In the genomic region with DNA sequence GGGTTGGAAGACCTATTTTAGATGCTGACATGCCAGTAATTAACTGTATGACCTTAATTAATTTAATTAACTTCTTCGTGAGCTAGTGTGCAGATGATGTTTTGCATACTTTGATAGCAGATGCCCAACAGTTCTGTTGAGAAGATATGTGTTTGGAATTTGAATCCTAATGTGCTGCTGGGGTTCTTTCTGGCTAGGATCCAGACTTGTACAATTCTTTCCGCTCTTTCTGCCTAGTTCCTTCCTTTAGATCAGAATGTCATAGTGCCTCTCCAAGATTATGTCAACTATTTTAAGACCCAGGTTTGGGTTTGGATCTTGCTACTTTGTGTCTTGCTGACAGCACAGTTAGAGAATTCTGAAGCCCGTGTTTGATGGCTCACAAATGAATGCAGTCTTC, we compare ENCODE assay signal across 12 mouse cellular contexts.
"Had no signal": no experiment of that assay in that cellular context is flagged by ENCODE, and none has a peak within 500 bp of the region (broad histone marks: within the 10 kb centered on the region; RNA-seq: fewer than 3 reads in every experiment).

No protein-coding gene starts in this region.

- ATAC-seq: liver, embryonic 12.5 days had no signal

- H3K27ac ChIP-seq: limb, embryonic 15.5 days; liver, embryonic 12.5 days; lung, embryonic 15.5 days; midbrain, embryonic 12.5 days; neural tube, embryonic 15.5 days had no signal

- H3K4me2 ChIP-seq: limb, embryonic 15.5 days; liver, embryonic 12.5 days; lung, embryonic 15.5 days; midbrain, embryonic 12.5 days; neural tube, embryonic 15.5 days had no signal

- H3K36me3 ChIP-seq: limb, embryonic 15.5 days; liver, embryonic 12.5 days; lung, embryonic 15.5 days; midbrain, embryonic 12.5 days; neural tube, embryonic 15.5 days had no signal

- H3K9me3 ChIP-seq: limb, embryonic 15.5 days; liver, embryonic 12.5 days; lung, embryonic 15.5 days; midbrain, embryonic 12.5 days; neural tube, embryonic 15.5 days had no signal

- H3K9ac ChIP-seq: limb, embryonic 15.5 days; liver, embryonic 12.5 days; lung, embryonic 15.5 days; midbrain, embryonic 12.5 days; neural tube, embryonic 15.5 days had no signal

- H3K4me3 ChIP-seq: limb, embryonic 15.5 days; liver, embryonic 12.5 days; lung, embryonic 15.5 days; midbrain, embryonic 12.5 days; myocyte; neural tube, embryonic 15.5 days had no signal

- DNase-seq: kidney, adult 18-20 months; kidney, postnatal 10 days; left cerebral cortex, postnatal 4 days; lung, postnatal 14 days; right cerebral cortex, postnatal 25 days; thymus, postnatal 36 days had no signal

- H3K27me3 ChIP-seq: limb, embryonic 15.5 days; liver, embryonic 12.5 days; lung, embryonic 15.5 days; midbrain, embryonic 12.5 days; neural tube, embryonic 15.5 days had no signal

- H3K4me1 ChIP-seq: limb, embryonic 15.5 days; liver, embryonic 12.5 days; lung, embryonic 15.5 days; midbrain, embryonic 12.5 days; neural tube, embryonic 15.5 days had no signal
